Mouse (Mus musculus) skeletal muscle tissue, adult 2 months (tissue): ENCODE data around the gene Ston2.

ENCODE experiments used
- DNase-seq: peaks from one replicate; pipeline ENCODE4 v3.0.0-alpha.2; 2012; ENCODE audit warnings: low read depth, low spot score

Ston2 gene

GRCm38 (mm10) chr12:91665431-91665830 is 122.8 kb downstream of the Ston2 start:
- DNase-seq = no peak

- no peak for DNase-seq
Observed at GRCm38 (mm10) chr12:91663260-91663659, 124.9 kb downstream of the Ston2 start.

GRCm38 (mm10) chr12:91662844-91663243 is 125.3 kb downstream of the Ston2 start:
- no peak for DNase-seq

GRCm38 (mm10) chr12:91660640-91661417 is 127.4 kb downstream of the Ston2 start:
- no peak for DNase-seq

- DNase-seq = no peak
Observed at GRCm38 (mm10) chr12:91654399-91655122, 133.6 kb downstream of the Ston2 start.

- no peak for DNase-seq
Observed at GRCm38 (mm10) chr12:91648426-91648825, 139.8 kb downstream of the Ston2 start.

GRCm38 (mm10) chr12:91645361-91646123 is 142.6 kb downstream of the Ston2 start:
- peak; percentile 30 for DNase-seq

- DNase-seq = no peak
Observed at GRCm38 (mm10) chr12:91643221-91643620, 145.0 kb downstream of the Ston2 start.

GRCm38 (mm10) chr12:91642426-91643093 is 145.6 kb downstream of the Ston2 start:
- no peak for DNase-seq

- no peak for DNase-seq
Observed at GRCm38 (mm10) chr12:91641631-91642141, 146.5 kb downstream of the Ston2 start.

- no peak for DNase-seq
Observed at GRCm38 (mm10) chr12:91641133-91641532, 147.1 kb downstream of the Ston2 start.

- peak; percentile 42 for DNase-seq
Observed at GRCm38 (mm10) chr12:91640712-91641111, 147.5 kb downstream of the Ston2 start.

- peak; percentile 45 for DNase-seq
Observed at GRCm38 (mm10) chr12:91638351-91638750, 149.8 kb downstream of the Ston2 start.

GRCm38 (mm10) chr12:91637136-91637909 is 150.9 kb downstream of the Ston2 start:
- DNase-seq = no peak

- no peak for DNase-seq
Observed at GRCm38 (mm10) chr12:91626482-91626881, 161.7 kb downstream of the Ston2 start.

- no peak for DNase-seq
Observed at GRCm38 (mm10) chr12:91625013-91625412, 163.2 kb downstream of the Ston2 start.

- DNase-seq = no peak
Observed at GRCm38 (mm10) chr12:91609425-91609824, 178.8 kb downstream of the Ston2 start.

GRCm38 (mm10) chr12:91607678-91608077 is 180.5 kb downstream of the Ston2 start:
- DNase-seq = no peak

GRCm38 (mm10) chr12:91606651-91607050 is 181.5 kb downstream of the Ston2 start:
- DNase-seq = no peak

- DNase-seq = no peak
Observed at GRCm38 (mm10) chr12:91604600-91604999, 183.6 kb downstream of the Ston2 start.

- no peak for DNase-seq
Observed at GRCm38 (mm10) chr12:91592128-91592527, 196.1 kb downstream of the Ston2 start.
